Mouse (Mus musculus) adrenal gland, adult 2 months (tissue): ENCODE data around the gene Ank2. TPM values are rescaled to one million over a fixed set of nuclear protein-coding genes. Genes with fewer than 3 reads are reported as not detected.
A peak's percentile ranks its signal among the peaks of the same experiment; 100 is the strongest.

ENCODE experiments used
- DNase-seq: peaks from one replicate; pipeline ENCODE4 v3.0.0; 2021
- polyA plus RNA-seq: library from polyadenylated mRNA; depleted of rRNA; stranded (reverse); fragments of >200 nt; gene quantifications from 2 replicates; pipeline ENCODE4 v1.2.3, GENCODE M21; 2012
- total RNA-seq, 2 experiments: library from RNA; stranded (reverse); gene quantifications; 2 replicates each; pipeline ENCODE4 v1.2.3; 2021

The Ank2 gene
- total and polyA plus RNA-seq, 3 experiments: 30.1 to 44.8 (median 36.3) TPM

DNA sequence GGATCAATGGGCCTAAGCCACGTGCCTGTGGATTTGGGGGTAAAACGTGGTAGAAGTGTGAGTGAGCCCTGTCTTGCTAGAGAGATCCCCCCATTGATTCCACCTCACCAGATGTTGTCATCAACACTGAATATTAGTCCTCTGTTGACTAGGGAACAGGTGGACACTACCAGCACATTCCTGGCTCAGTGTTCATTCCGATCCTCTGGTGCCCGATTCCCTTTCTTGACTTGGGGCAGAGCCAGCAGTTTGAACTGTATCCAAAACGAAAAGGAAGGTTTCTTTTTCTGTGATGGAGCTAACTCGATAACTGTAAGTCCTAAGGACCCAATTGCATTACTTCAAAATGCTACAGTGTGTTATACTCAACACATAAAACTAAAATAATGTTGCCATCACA, 382.9 kb downstream of the Ank2 start:
- DNase-seq: no peak

DNA sequence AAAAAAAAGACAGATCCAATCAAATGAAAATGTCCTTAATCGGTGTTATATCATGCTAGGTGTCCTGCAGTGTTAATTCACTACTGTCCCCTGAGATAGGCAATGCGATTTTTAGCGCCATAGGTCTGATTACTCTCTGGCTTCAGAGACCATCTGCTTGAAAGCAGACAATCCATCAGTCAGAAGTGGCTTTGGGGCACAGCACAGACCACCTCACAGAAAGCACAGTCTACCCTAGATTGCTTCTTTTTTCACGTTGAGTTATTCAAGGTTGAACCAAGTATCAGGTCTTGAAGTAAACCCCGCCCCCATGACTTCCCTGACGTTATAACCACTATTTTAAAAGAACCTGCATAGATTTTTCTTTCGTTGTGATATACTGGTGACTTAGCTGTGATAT, 385.9 kb downstream of the Ank2 start:
- no peak for DNase-seq

DNA sequence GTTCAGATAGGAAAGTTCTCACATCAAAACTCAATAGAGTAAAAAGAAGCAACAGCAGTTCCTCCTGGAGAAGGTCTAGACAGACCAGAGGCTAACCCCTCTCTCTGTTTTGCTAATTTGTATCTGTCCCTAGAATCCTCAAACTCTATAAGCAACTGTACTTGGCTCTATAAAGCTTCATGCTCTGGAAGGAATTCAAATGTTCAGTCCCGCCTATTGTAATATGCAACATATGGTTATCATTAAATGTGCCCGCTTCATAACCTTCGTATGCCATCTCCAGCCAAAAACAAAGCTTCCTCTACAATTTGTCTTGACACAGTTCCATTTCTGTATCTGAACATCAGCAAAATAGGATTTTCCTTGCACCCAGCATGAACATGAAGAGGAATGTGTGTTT, 389.7 kb downstream of the Ank2 start:
- DNase-seq: no peak

DNA sequence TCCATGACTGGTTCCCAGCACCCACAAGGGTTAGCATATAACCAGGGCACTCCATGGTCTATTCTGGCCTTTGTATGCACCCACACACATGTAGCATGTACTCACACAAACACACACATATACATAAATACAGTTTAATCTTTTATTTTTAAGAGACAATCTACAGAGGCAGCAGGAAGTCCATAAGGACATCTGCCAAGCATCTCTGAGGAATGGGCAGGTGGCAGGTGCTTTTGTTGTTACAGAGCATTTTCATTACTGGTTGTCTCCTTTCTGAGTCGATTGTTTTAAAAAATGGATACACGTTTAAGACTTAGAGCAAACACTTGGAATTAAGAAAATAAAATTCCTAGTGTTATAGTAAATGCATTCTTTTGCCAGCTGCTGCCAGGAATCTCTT, 390.7 kb downstream of the Ank2 start:
- no peak for DNase-seq

DNA sequence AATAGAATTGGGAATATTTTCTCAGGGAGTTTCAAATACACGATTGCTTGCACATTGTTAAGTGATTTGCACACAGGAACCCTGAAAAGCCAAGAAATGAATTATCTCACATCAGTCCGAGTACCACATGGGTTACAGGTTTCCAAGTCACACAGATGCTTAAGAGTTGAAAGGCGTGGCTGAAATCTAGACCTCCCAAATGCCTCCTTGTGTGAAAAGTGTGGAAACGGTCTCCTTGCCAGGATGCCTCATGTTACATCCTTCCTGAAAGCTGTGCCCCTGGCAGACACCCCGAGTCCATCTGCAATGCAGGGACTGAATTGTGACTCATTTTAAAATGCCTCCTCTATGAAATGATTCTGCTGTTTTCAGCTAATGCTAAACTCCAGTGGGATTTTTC, 391.9 kb downstream of the Ank2 start:
- no peak for DNase-seq

DNA sequence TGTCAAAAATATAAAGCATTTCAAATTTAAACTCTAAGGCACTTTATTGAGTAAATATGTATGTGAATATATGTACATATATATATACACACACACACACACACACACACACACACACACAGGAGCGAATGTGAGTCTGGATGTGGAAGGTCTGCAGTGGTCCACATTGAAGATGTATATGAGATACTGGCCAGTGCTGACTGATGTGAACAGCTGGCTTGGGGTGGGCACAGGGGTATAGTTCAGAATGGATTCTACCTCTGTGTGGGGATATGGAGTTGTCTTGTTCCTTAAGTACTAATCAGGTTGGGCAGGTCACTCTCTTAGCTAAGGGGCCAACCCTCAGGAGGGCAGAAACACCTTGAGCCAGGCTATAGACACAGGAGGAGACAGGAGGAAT, 397.8 kb downstream of the Ank2 start:
- DNase-seq: no peak

DNA sequence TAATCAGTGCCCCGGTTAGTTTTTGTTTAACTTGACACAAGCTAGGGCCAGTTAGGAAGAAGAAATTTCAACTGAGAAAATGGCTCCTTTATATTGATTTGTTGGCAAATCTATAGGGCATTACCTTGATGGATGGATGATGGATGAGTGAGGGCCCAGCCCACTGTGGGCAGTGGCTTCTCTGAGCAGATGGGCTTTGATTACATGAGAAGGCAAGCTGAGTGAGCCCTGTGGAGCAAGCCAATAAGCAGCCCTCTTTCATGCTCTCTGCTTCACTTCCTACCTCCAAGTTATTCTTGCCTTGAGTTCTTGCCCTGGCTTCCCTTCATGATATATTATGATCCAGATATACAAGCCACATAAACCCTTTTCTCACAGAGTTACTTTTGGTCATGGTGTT, 401.4 kb downstream of the Ank2 start:
- no peak for DNase-seq

DNA sequence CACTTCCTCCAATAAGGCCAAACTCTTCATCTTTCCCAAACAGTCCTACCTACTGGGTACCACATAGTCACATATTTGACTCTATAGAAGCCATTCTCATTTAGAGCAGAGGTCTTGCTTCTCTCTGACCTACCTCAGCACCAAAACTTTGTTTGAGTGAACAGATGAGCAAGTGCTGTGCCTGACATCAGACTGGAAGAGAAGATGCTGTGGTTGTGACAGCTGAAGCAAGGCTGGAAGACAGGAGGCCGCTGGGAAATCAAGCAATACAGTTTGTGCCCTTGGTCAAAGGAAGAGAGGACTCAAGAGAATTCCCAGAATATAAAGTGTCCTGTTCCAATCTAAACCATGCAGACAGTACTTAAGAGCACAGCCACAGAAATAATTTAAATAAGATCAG, 402.0 kb downstream of the Ank2 start:
- no peak for DNase-seq

DNA sequence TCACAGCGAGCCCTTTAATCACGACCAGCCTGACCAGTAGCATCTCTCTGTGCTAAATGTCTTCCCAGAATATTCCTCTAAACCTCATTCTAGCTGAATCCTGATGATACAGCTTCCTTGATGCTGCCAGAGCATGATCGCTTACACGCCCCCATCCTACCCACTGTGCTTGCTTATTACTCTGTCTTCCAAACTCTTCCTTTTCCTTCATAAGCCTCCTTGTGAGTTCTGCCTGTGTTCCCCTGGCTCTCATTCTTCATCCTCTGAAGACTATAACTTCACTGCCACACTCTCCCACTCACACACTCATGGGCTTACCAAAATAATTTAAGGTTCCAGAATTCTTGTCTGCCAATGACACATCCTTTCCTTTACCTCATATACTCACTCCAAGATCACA, 405.5 kb downstream of the Ank2 start:
- DNase-seq: no peak

DNA sequence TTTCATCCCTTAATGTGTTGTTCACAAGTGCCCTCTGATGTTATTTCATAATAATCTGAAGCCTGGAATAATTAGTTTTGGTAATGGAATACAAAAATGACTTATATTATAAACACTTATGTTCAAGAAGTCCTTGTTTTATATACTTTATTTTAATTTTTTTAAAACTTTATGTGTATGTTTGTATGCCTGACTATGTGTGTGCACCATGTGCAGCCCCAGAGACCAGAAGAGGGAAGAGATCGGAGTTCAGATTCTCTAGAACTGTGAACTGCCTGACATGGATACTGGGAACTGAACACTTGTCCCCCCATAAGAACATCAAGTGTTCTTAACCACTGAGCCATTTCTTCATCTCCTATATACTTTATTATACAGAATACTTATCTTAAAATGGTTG, 411.6 kb downstream of the Ank2 start:
- no peak for DNase-seq

DNA sequence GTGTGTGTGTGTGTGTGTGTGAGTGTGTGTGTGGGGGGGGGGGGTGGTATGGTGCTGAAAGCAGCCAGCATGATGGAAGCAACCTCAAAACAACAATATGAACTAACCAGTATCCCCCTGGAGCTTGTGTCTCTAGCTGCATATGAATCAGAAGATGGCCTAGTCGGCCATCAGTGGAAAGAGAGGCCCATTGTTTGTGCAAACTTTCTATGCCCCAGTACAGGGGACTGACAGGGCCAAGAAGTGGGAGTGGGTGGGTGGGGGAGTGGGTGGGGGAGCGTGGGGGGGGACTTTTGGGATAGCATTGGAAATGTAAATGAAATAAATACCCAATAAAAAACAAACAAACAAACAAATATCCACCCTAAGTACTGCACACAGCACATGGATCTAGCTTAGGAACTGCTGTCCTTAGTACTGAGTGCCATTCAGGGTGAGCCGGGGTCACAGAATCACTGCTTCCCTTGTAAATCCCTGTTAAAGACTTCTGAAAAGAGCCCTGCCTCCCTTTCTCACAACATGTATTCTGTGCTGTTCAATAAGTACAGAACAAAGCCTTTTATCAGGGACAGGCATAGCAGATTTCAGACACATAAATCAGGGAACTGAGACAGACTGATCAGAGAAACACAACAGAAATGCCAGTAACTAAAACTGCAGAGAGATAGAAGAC, 412.2 kb downstream of the Ank2 start:
- DNase-seq: no peak

GRCm38 (mm10) chr3:127077369-127077768, 421.8 kb downstream of the Ank2 start:
- DNase-seq: no peak

DNA sequence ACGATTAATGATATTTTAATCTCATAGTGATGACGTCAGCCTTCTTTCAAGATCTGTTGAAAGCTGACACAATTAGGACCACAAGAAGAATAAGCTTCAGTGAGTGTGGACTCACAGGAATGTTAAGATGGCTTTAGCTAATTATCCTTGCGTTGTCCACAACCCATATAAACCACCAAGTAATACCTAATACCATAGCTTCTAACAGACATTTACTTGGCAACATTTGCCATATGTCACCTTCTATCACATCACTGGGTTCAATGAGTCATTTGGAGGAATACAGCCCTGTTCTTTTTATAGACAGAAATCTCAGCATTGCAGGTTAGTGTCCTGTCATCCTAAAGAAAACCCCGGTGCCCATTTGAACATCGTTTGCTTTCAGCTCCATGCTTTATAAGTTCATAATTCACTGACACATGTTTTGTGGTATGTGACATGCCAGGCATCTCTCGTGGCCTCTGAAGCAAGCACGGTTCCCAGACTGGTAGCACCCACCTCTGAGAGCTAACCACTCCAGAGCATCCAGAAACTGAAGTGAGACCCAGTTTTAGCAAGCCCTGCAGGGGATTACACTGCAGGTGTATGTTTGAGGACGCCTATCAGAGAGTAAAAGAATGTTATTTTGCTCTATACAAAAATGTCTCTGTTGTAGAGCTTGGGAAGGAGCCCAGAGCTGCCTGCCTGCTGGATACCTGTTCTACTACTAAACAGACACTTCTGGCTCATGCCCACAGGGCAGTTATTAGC, 423.4 kb downstream of the Ank2 start:
- DNase-seq: no peak

DNA sequence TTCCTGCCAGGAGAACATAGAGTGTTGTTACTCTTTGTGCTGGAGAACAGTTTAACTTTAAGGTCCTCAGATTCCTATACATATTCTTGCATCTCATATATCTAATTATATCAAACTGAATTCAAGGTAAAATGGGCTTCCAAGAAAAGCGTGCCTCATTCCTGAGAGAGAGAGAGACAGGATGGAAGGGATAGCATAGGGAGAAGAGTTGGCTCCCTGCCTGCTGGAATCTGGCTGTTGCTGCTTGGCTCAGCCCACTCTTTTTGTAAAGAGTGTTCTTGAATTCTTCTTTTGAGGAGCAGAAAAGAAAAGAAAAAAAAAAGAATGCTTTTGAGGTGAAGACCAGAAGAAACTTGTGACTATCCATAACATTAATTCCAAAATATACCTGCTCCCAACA, 427.7 kb downstream of the Ank2 start:
- DNase-seq: no peak

DNA sequence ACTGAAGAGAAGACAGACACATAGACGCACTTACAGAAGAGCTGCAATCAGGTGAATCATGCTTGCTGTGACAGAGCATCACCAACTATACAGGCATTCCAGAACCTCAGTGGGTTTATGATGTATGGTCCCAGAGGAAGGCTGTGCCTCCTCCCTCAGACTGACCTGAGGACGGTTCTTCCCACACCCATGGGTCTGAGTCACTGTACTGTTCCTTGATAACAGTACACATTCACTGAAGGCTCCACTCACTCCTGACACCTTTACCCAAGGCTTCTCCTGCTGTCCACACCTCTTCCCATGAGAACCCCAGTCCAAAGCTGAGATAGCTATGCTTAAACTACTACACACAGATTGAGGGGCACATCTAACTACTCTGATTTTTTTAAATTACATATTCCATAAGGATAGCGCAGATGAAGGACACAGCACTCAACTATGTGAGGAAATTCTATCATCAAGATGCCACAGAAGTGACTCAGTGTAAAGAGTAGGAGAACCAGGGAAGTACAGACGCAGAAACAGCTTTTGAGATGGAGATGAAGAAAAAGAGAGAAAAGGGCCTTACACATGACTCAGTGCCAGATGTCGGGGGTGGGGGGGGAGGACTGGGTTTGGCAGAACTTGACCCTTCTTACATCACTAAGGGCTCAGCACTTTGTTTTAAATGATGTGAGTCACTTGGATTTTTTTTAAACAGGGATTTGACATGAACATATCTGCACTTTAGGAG, 435.3 kb downstream of the Ank2 start:
- no peak for DNase-seq

GRCm38 (mm10) chr3:127059671-127060070, 439.5 kb downstream of the Ank2 start:
- no peak for DNase-seq

- DNase-seq: no peak
Observed at GRCm38 (mm10) chr3:127041288-127041687, 457.9 kb downstream of the Ank2 start.

DNA sequence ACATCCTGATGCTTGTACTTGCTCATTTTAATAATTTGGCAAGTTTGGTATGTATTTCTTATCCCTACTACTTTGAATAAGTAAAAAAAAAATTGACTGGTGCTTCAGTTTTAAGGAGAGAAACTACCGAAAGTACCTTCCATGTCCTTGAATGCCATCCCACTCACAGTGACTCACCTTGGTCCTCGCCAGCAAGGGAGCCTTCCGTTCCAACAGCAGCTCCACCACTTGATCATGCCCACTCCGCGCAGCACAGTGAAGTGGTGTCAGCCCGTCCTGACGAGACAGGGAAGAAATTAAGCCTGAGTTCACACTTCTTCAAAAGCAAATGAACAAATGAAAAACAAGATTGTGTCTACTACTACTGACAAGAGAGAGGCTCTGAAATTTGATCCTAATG, 460.6 kb downstream of the Ank2 start:
- DNase-seq: peak; percentile 79

DNA sequence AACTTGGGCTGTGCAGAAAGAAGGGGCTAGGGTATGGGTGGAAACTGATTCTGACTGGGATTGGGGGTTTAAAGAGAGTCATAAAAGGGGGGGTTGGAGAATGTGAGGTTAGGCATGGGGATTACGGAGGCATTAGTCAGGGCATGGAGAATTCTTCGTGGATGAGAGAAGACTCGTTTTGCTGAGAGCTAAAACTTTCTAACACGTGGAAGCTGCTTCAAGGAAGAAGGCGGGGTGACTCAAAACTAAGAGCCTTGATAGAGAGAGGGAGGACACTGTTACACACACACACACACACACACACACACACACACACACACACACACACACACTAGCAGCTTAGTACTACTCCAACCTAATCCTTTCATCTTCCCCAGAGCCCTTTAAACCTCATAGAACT, 463.0 kb downstream of the Ank2 start:
- DNase-seq: no peak

GRCm38 (mm10) chr3:127035540-127035939, 463.6 kb downstream of the Ank2 start:
- DNase-seq: no peak

GRCm38 (mm10) chr3:127034983-127035382, 464.2 kb downstream of the Ank2 start:
- DNase-seq: no peak

GRCm38 (mm10) chr3:127023992-127024391, 475.2 kb downstream of the Ank2 start:
- no peak for DNase-seq

DNA sequence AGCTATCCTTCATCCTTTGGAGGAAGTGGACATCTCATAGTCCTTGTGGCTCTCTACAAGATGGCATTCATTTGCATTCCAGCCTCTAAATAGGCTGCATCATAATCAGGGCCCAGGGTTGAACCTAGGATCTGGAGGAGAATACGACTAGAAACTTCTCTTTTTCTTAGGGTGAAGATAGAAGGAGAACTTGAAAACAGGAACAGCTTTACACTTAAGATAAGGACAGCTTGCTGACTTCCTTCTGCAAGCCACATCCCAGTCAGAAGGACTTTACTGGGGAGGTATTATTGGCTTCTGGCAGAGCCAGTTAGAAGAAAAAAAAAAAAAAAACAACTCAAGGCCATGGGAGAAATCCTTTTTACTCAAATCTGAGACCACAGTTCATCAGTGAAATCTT, 479.0 kb downstream of the Ank2 start:
- no peak for DNase-seq
